Mouse (Mus musculus) forebrain, embryonic 14.5 days (tissue): ENCODE data around the gene Tdrd3. TPM values are rescaled to one million over a fixed set of nuclear protein-coding genes. Genes with fewer than 3 reads are reported as not detected.

Experiments
- ATAC-seq: fragments of 200-750 bp; cut with Nextera tagmentation; 2 replicates; pipeline ENCODE4 v1.8.0; 2017; ENCODE audit warnings: mild to moderate bottlenecking, moderate library complexity
- DNase-seq: peaks from one replicate; pipeline ENCODE4 v3.0.0-alpha.2; 2015; ENCODE audit warnings: low spot score
- H3K27ac ChIP-seq: fragments of 300-500 bp; sonication (generic); 2 replicates; pipeline ENCODE4 v1.5.1; 2014; ENCODE audit warnings: low read depth, mild to moderate bottlenecking, control low read depth, low read length, moderate library complexity
- H3K27me3 ChIP-seq: fragments of 300-500 bp; sonication (generic); replicated peaks from 2 replicates; pipeline ENCODE4 v1.6.1; 2014; ENCODE audit warnings: low read length, control low read depth, mixed read lengths; ENCODE audit not compliant: control insufficient read depth, insufficient read depth
- H3K36me3 ChIP-seq: fragments of 300-500 bp; sonication (generic); 2 replicates; pipeline ENCODE4 v1.6.1; 2014; ENCODE audit warnings: low read length, control low read depth; ENCODE audit not compliant: control insufficient read depth, insufficient read depth
- H3K4me1 ChIP-seq: fragments of 300-500 bp; sonication (generic); 2 replicates; pipeline ENCODE4 v1.6.1; 2014; ENCODE audit warnings: antibody characterized with exemption, low read length, control low read depth; ENCODE audit not compliant: control insufficient read depth, insufficient read depth
- H3K4me2 ChIP-seq: fragments of 300-500 bp; sonication (generic); 2 replicates; pipeline ENCODE4 v1.6.1; 2014; ENCODE audit warnings: mild to moderate bottlenecking, control low read depth, low read length
- H3K4me3 ChIP-seq: fragments of 300-500 bp; sonication (generic); 2 replicates; pipeline ENCODE4 v1.5.1; 2014; ENCODE audit warnings: low read depth, low read length, control low read depth
- H3K9ac ChIP-seq: fragments of 300-500 bp; sonication (generic); 2 replicates; pipeline ENCODE4 v1.6.1; 2014; ENCODE audit warnings: mild to moderate bottlenecking, low read length, control low read depth, moderate library complexity
- H3K9me3 ChIP-seq: fragments of 300-500 bp; sonication (generic); replicated peaks from 2 replicates; pipeline ENCODE4 v1.6.1; 2016; ENCODE audit warnings: low read length, control low read depth, mixed read lengths; ENCODE audit not compliant: control insufficient read depth
- WGBS: fragments of 180-500 bp; shearing (Covaris S2); extraction: QIAGEN DNeasy Blood & Tissue Kit; methylation state at CpG from one replicate; pipeline ENCODE4 v1.1.7; 2014; 5-methylcytosine and 5-hydroxymethylcytosine counted together
- polyA plus RNA-seq: library from polyadenylated mRNA; unstranded; fragments of >200 nt; fragmentation: Nextera tagmentation; extraction: Ambion mirVana; gene quantifications from 2 replicates; pipeline ENCODE4 v1.2.1, GENCODE M21; 2014

Gene Tdrd3
- polyA plus RNA-seq, 1 experiment from 2014 or later: 56.8 TPM

GRCm38 (mm10) chr14:87417691-87418070, 1.2 kb downstream of the Tdrd3 start:
- Histone ChIP-seq H3K4me1 (peaks cover 10% of the 10 kb centered on the region; the same call in 1 of the 2 replicates), H3K4me3 (peak overlapping the region; percentile 79), H3K4me2 (peak overlapping the region; percentile 75), H3K9ac (peak overlapping the region; percentile 93), H3K27ac (peak overlapping the region; percentile 99; the same call in 1 of the 2 replicates), H3K9me3 (no peaks in the 10 kb centered on the region), H3K36me3 (no peaks in the 10 kb centered on the region), H3K27me3 (no peaks in the 10 kb centered on the region)
- 0% methylated on average over 3 of the region's 3 CpGs for WGBS
- DNase-seq (peak; percentile 37), ATAC-seq (no peak)

- WGBS: 96% methylated on average over 2 of the region's 2 CpGs
- no peaks in the 10 kb centered on the region for H3K36me3 ChIP-seq
- no peak for DNase-seq
- no peak overlapping the region for H3K27ac ChIP-seq
- no peaks in the 10 kb centered on the region for H3K9me3 ChIP-seq
- no peak overlapping the region for H3K9ac ChIP-seq
- no peak overlapping the region for H3K4me3 ChIP-seq
- H3K4me1 ChIP-seq: peaks cover 10% of the 10 kb centered on the region; the same call in 1 of the 2 replicates
- H3K4me2 ChIP-seq: no peak overlapping the region
- ATAC-seq: no peak
- no peaks in the 10 kb centered on the region for H3K27me3 ChIP-seq
Observed at GRCm38 (mm10) chr14:87419740-87420139, 3.3 kb downstream of the Tdrd3 start.

- no peak overlapping the region for H3K27ac ChIP-seq
- no peaks in the 10 kb centered on the region for H3K27me3 ChIP-seq
- no peak overlapping the region for H3K9ac ChIP-seq
- no peaks in the 10 kb centered on the region for H3K36me3 ChIP-seq
- WGBS: 64% methylated on average over 4 of the region's 4 CpGs
- H3K4me2 ChIP-seq: no peak overlapping the region
- H3K4me1 ChIP-seq: peaks cover 10% of the 10 kb centered on the region; the same call in 1 of the 2 replicates
- H3K4me3 ChIP-seq: no peak overlapping the region
- ATAC-seq (no peak), DNase-seq (no peak)
- no peaks in the 10 kb centered on the region for H3K9me3 ChIP-seq
Observed at GRCm38 (mm10) chr14:87420576-87420975, 4.1 kb downstream of the Tdrd3 start.

GRCm38 (mm10) chr14:87422432-87422831, 6.0 kb downstream of the Tdrd3 start:
- ATAC-seq: no peak
- H3K27me3 ChIP-seq: no peaks in the 10 kb centered on the region

GRCm38 (mm10) chr14:87426297-87426922, 10.0 kb downstream of the Tdrd3 start:
- no peak overlapping the region for H3K9ac ChIP-seq
- WGBS: 79% methylated on average over 7 of the region's 7 CpGs
- H3K4me2 ChIP-seq: no peak overlapping the region
- no peak overlapping the region for H3K4me3 ChIP-seq
- H3K36me3 ChIP-seq: no peaks in the 10 kb centered on the region
- no peaks in the 10 kb centered on the region for H3K4me1 ChIP-seq
- no peak for DNase-seq
- ATAC-seq: no peak
- no peak overlapping the region for H3K27ac ChIP-seq
- H3K27me3 ChIP-seq: no peaks in the 10 kb centered on the region
- no peaks in the 10 kb centered on the region for H3K9me3 ChIP-seq

More at GRCm38 (mm10) chr14:87422432-87422831, 6.0 kb downstream of the Tdrd3 start:
- WGBS: 91% methylated on average over 3 of the region's 3 CpGs
- Histone ChIP-seq H3K27ac (no peak overlapping the region), H3K9ac (no peak overlapping the region), H3K4me1 (peaks cover 10% of the 10 kb centered on the region; the same call in 1 of the 2 replicates), H3K4me3 (no peak overlapping the region), H3K4me2 (no peak overlapping the region), H3K9me3 (no peaks in the 10 kb centered on the region), H3K36me3 (no peaks in the 10 kb centered on the region)
- DNase-seq: no peak

- no peaks in the 10 kb centered on the region for H3K9me3 ChIP-seq
- ATAC-seq (no peak), DNase-seq (no peak)
- no peak overlapping the region for H3K4me3 ChIP-seq
- no peak overlapping the region for H3K4me2 ChIP-seq
- H3K9ac ChIP-seq: no peak overlapping the region
- H3K27me3 ChIP-seq: no peaks in the 10 kb centered on the region
- 87% methylated on average over 4 of the region's 4 CpGs for WGBS
- H3K4me1 ChIP-seq: no peaks in the 10 kb centered on the region
- no peak overlapping the region for H3K27ac ChIP-seq
- H3K36me3 ChIP-seq: no peaks in the 10 kb centered on the region
Observed at GRCm38 (mm10) chr14:87427032-87427431, 10.6 kb downstream of the Tdrd3 start.

GRCm38 (mm10) chr14:87427659-87428289, 11.3 kb downstream of the Tdrd3 start:
- Histone ChIP-seq H3K27ac (no peak overlapping the region), H3K4me1 (no peaks in the 10 kb centered on the region), H3K9me3 (no peaks in the 10 kb centered on the region), H3K4me2 (no peak overlapping the region), H3K4me3 (no peak overlapping the region), H3K36me3 (no peaks in the 10 kb centered on the region), H3K27me3 (no peaks in the 10 kb centered on the region), H3K9ac (no peak overlapping the region)
- WGBS: 81% methylated on average over 5 of the region's 5 CpGs
- no peak for ATAC-seq
- DNase-seq: no peak

GRCm38 (mm10) chr14:87433390-87433915, 17.0 kb downstream of the Tdrd3 start:
- H3K9me3 ChIP-seq: no peaks in the 10 kb centered on the region
- H3K27me3 ChIP-seq: no peaks in the 10 kb centered on the region
- no peak overlapping the region for H3K27ac ChIP-seq
- ATAC-seq (no peak), DNase-seq (no peak)
- 0 out of 2 replicates have a peak, but pooled peaks cover 3% of the 10 kb centered on the region for H3K36me3 ChIP-seq
- no peaks in the 10 kb centered on the region for H3K4me1 ChIP-seq
- no peak overlapping the region for H3K9ac ChIP-seq
- no peak overlapping the region for H3K4me2 ChIP-seq
- H3K4me3 ChIP-seq: no peak overlapping the region
- 62% methylated on average over 5 of the region's 5 CpGs for WGBS

GRCm38 (mm10) chr14:87435382-87435781, 18.9 kb downstream of the Tdrd3 start:
- 86% methylated on average over 4 of the region's 4 CpGs for WGBS
- Histone ChIP-seq H3K27ac (no peak overlapping the region), H3K4me1 (no peaks in the 10 kb centered on the region), H3K27me3 (no peaks in the 10 kb centered on the region), H3K36me3 (0 out of 2 replicates have a peak, but pooled peaks cover 3% of the 10 kb centered on the region), H3K4me2 (no peak overlapping the region), H3K4me3 (no peak overlapping the region), H3K9ac (no peak overlapping the region), H3K9me3 (no peaks in the 10 kb centered on the region)
- no peak for ATAC-seq
- no peak for DNase-seq
